Mouse (Mus musculus) CH12.LX (cell line): ENCODE data around the gene Bfsp2.

Source experiments
- BHLHE40 ChIP-seq: IDR thresholded peaks from 2 replicates; pipeline ENCODE4 v1.6.1; 2011; ENCODE audit warnings: mild to moderate bottlenecking, low read depth, low read length, improper control_type of control experiment
- CHD2 ChIP-seq: IDR thresholded peaks from 2 replicates; pipeline ENCODE4 v1.6.1; 2011; ENCODE audit warnings: low read length, improper control_type of control experiment
- CTCF ChIP-seq, 2 experiments: IDR thresholded peaks in 1 of 2; conservative IDR thresholded peaks in 1 of 2; 2 replicates each; pipeline ENCODE4 v1.5.1; 2011 to 2012; ENCODE audit warnings: low read depth in 2 of 2, low read length in 2 of 2, improper control_type of control experiment in 1 of 2, inconsistent platforms in 1 of 2, mild to moderate bottlenecking in 1 of 2, moderate library complexity in 1 of 2
- EP300 ChIP-seq: IDR thresholded peaks from 2 replicates; pipeline ENCODE4 v1.6.1; 2011; ENCODE audit warnings: low read length, improper control_type of control experiment
- PAX5 ChIP-seq: IDR thresholded peaks from 2 replicates; pipeline ENCODE4 v1.6.1; 2012; ENCODE audit warnings: low read length, inconsistent platforms, mixed read lengths
- POLR2A ChIP-seq: IDR thresholded peaks from 2 replicates; pipeline ENCODE4 v1.6.1; 2011; ENCODE audit warnings: low read depth, mild to moderate bottlenecking, improper control_type of control experiment, low read length
- RCOR1 ChIP-seq: conservative IDR thresholded peaks from 2 replicates; pipeline ENCODE4 v1.6.1; 2012; ENCODE audit warnings: low read depth, mild to moderate bottlenecking, inconsistent platforms, low read length, improper control_type of control experiment
- SIN3A ChIP-seq: IDR thresholded peaks from 2 replicates; pipeline ENCODE4 v1.6.1; 2012; ENCODE audit warnings: low read length, improper control_type of control experiment, inconsistent platforms
- SMC3 ChIP-seq: IDR thresholded peaks from 2 replicates; pipeline ENCODE4 v1.6.1; 2011; ENCODE audit warnings: low read depth, low read length, improper control_type of control experiment
- TBP ChIP-seq: conservative IDR thresholded peaks from 2 replicates; pipeline ENCODE4 v1.6.1; 2011; ENCODE audit warnings: low read depth, low read length, improper control_type of control experiment
- USF2 ChIP-seq: conservative IDR thresholded peaks from 2 replicates; pipeline ENCODE4 v1.6.1; 2011; ENCODE audit warnings: low read depth, low read length, improper control_type of control experiment
- ZC3H11A ChIP-seq: IDR thresholded peaks from 2 replicates; pipeline ENCODE4 v1.6.1; 2012; ENCODE audit warnings: low read depth, mild to moderate bottlenecking, inconsistent platforms, low read length, improper control_type of control experiment
- ZMIZ1 ChIP-seq: IDR thresholded peaks from 2 replicates; pipeline ENCODE4 v1.6.1; 2012; ENCODE audit warnings: low read depth, mild to moderate bottlenecking, inconsistent platforms, low read length, improper control_type of control experiment
- ZNF384 ChIP-seq: IDR thresholded peaks from 2 replicates; pipeline ENCODE4 v1.6.1; 2012; ENCODE audit warnings: low read depth, low read length, improper control_type of control experiment, inconsistent platforms

- TF ChIP-seq EP300: no peak
- no peak for TF ChIP-seq CHD2
- no peak for TF ChIP-seq CTCF (conservative IDR thresholded peaks at IDR 0.05 in 1 of 2, IDR thresholded peaks at IDR 0.05 in 1 of 2; ENCODE audit: low read depth in 2 of 2, low read length in 2 of 2)
- no peak for TF ChIP-seq PAX5
- TF ChIP-seq TBP: no peak
- no peak for TF ChIP-seq POLR2A
- no peak for TF ChIP-seq USF2
- no peak for TF ChIP-seq RCOR1
- TF ChIP-seq BHLHE40: no peak
- TF ChIP-seq SIN3A: no peak
- no peak for TF ChIP-seq ZC3H11A
- TF ChIP-seq ZNF384: no peak
- no peak for TF ChIP-seq ZMIZ1
- TF ChIP-seq SMC3: no peak
Observed at GRCm38 (mm10) chr9:103475414-103475813, 4.8 kb downstream of the Bfsp2 start.
